ENCODE assay signal across 9 mouse cellular contexts in genomic region chr4:41522788-41523187, GRCm38 (mm10). TPM values are rescaled to one million over a fixed set of nuclear protein-coding genes. Genes with fewer than 3 reads are reported as not detected.
DNase-seq lines count a peak whose midpoint lies in the region; ATAC-seq and TF ChIP-seq lines count a peak whose summit lies in the region.
"Had no signal": no experiment of that assay in that cellular context is flagged by ENCODE, and none has a peak within 500 bp of the region (broad histone marks: within the 10 kb centered on the region; RNA-seq: fewer than 3 reads in every experiment).

No protein-coding gene starts in this region.

- H3K27me3 ChIP-seq in kidney, embryonic 16.5 days (ENCODE audit: insufficient read depth, low read length), result no peaks in the 10 kb centered on the region; the same call in 1 of the 2 replicates

- H3K27ac ChIP-seq in bone marrow macrophage, adult 2 months (ENCODE audit: insufficient read depth, low read depth, low read length), result no peak overlapping the region
- no peak overlapping the region for H3K27ac ChIP-seq in kidney, embryonic 16.5 days (ENCODE audit: low read length)
- H3K27ac ChIP-seq: limb, embryonic 15.5 days had no signal

- no peaks in the 10 kb centered on the region for H3K36me3 ChIP-seq in kidney, embryonic 16.5 days (ENCODE audit: insufficient read depth, low read length)
- H3K36me3 ChIP-seq: limb, embryonic 15.5 days had no signal

- H3K9me3 ChIP-seq in kidney, embryonic 16.5 days (ENCODE audit: low read length), result no peaks in the 10 kb centered on the region
- H3K9me3 ChIP-seq: limb, embryonic 15.5 days had no signal

- 0 out of 2 replicates have a peak overlapping the region, but pooled peaks have one; percentile 4 for H3K9ac ChIP-seq in kidney, embryonic 16.5 days (replicated peaks; ENCODE audit: low read length)
- H3K9ac ChIP-seq: limb, embryonic 15.5 days had no signal

- ATAC-seq in kidney, embryonic 16.5 days (ENCODE audit: low FRiP score, low TSS enrichment), result no peak

- DNase-seq in adrenal gland, postnatal 36 days, result peak; percentile 38 to 55
- DNase-seq in adrenal gland, adult 8-10 months, result no peak
- peak; percentile 53 to 81 for DNase-seq in left cerebral cortex, adult 9 months (ENCODE audit: low spot score in 2 of 2)
- DNase-seq in left cerebral cortex, postnatal 36 days (ENCODE audit: low spot score in 2 of 2), result no peak
- peak; percentile 78 for DNase-seq in retina, embryonic 14.5 days (ENCODE audit: low spot score)
- no peak for DNase-seq in testis, postnatal 14 days (ENCODE audit: low spot score)

- H3K4me2 ChIP-seq in kidney, embryonic 16.5 days (replicated peaks; ENCODE audit: low read depth, low read length), result no peak overlapping the region
- H3K4me2 ChIP-seq: limb, embryonic 15.5 days had no signal

- no peaks in the 10 kb centered on the region for H3K4me1 ChIP-seq in bone marrow macrophage, adult 2 months (ENCODE audit: control insufficient read depth, insufficient read depth, low read length)
- H3K4me1 ChIP-seq in kidney, embryonic 16.5 days (ENCODE audit: insufficient read depth, low read length), result peaks cover 18% of the 10 kb centered on the region
- H3K4me1 ChIP-seq: limb, embryonic 15.5 days had no signal

- intact Hi-C loops in left cerebral cortex, postnatal 36 days (cut with DNase I), result loop anchor here (5.0 kb wide), 2 partner anchors 45 to 90 kb away; partner anchors contain the start of genes Dnaic1 and Fam219a

- WGBS in kidney, embryonic 16.5 days, result 36% methylated on average over 5 of the region's 5 CpGs

- 0 out of 2 replicates have a peak, but pooled peaks have one; percentile 29 for TF ChIP-seq CTCF in bone marrow macrophage, adult 2 months (IDR thresholded peaks at IDR 0.05; ENCODE audit: low read depth, low read length)

- H3K4me3 ChIP-seq in bone marrow macrophage, adult 2 months (ENCODE audit: insufficient read depth, low read length), result no peak overlapping the region
- H3K4me3 ChIP-seq in kidney, embryonic 16.5 days (ENCODE audit: low read length), result no peak overlapping the region
- H3K4me3 ChIP-seq: limb, embryonic 15.5 days had no signal

- TF ChIP-seq POLR2A in bone marrow macrophage, adult 2 months (IDR thresholded peaks at IDR 0.05; ENCODE audit: borderline replicate concordance, low read depth, low read length), result no peak

RNA-seq across cellular contexts. Expression of gene 1110017D15Rik, which starts 5.7 kb away (rescaled TPM):
- total RNA-seq in adrenal gland, postnatal 36 days (2021), result 1 to 10 TPM in 1 of 2 experiments, not detected in 1; 1.3 TPM
- total RNA-seq in adrenal gland, adult 8-10 months (2022), result under 1 TPM in 2 of 4 experiments, not detected in 2; 0.38 to 0.68 TPM
- 1 to 10 TPM; 3.4 to 5.9 TPM for total RNA-seq in left cerebral cortex, postnatal 36 days (2021)
- polyA plus RNA-seq in bone marrow macrophage, adult 2 months (2012; ENCODE audit: insufficient read depth, insufficient read length, missing spikeins), result 4.6 TPM in 1 of 2 replicates, not detected in the other
- polyA plus RNA-seq in kidney, embryonic 16.5 days (2015; fragmentation: Nextera tagmentation; extraction: Ambion mirVana), result 0.37 and 0.57 TPM in 2 replicates

RNA-seq across cellular contexts. Expression of gene AI464131, which starts 19.9 kb away (rescaled TPM):
- total RNA-seq in adrenal gland, postnatal 36 days (2021), result 10 to 100 TPM in 1 of 2 experiments, 1 to 10 TPM in 1; 8.4 to 14.8 TPM
- total RNA-seq in adrenal gland, adult 8-10 months (2022), result 10 to 100 TPM in 3 of 4 experiments, 1 to 10 TPM in 1; 9.1 to 13.8 (median 10.6) TPM
- total RNA-seq in left cerebral cortex, postnatal 36 days (2021), result 10 to 100 TPM; 31.8 to 32.1 TPM
- 0.39 and 0.69 TPM in 2 replicates for polyA plus RNA-seq in bone marrow macrophage, adult 2 months (2012; ENCODE audit: insufficient read depth, insufficient read length, missing spikeins)
- polyA plus RNA-seq in kidney, embryonic 16.5 days (2015; fragmentation: Nextera tagmentation; extraction: Ambion mirVana), result 9.3 and 9.5 TPM in 2 replicates

RNA-seq across cellular contexts. Expression of gene Fam219a, which starts 46.5 kb away (rescaled TPM):
- 10 to 100 TPM; 14.7 to 20.5 TPM for total RNA-seq in adrenal gland, postnatal 36 days (2021)
- 10 to 100 TPM; 21.1 to 33.4 (median 27.0) TPM for total RNA-seq in adrenal gland, adult 8-10 months (2022)
- total RNA-seq in left cerebral cortex, postnatal 36 days (2021), result 100 to 1,000 TPM; 194 to 219 TPM
- polyA plus RNA-seq in bone marrow macrophage, adult 2 months (2012; ENCODE audit: insufficient read depth, insufficient read length, missing spikeins), result 35.2 and 35.6 TPM in 2 replicates
- 1.9 and 2.2 TPM in 2 replicates for polyA plus RNA-seq in kidney, embryonic 16.5 days (2015; fragmentation: Nextera tagmentation; extraction: Ambion mirVana)

RNA-seq across cellular contexts. Expression of gene Dnaic1, which starts 46.8 kb away (rescaled TPM):
- total RNA-seq in adrenal gland, postnatal 36 days (2021), result not detected
- under 1 TPM in 3 of 4 experiments, not detected in 1; 0.49 to 0.94 (median 0.86) TPM for total RNA-seq in adrenal gland, adult 8-10 months (2022)
- total RNA-seq in left cerebral cortex, postnatal 36 days (2021), result 1 to 10 TPM; 9.4 to 10.0 TPM
- not detected in 2 replicates for polyA plus RNA-seq in bone marrow macrophage, adult 2 months (2012; ENCODE audit: insufficient read depth, insufficient read length, missing spikeins)
- 1.2 and 1.7 TPM in 2 replicates for polyA plus RNA-seq in kidney, embryonic 16.5 days (2015; fragmentation: Nextera tagmentation; extraction: Ambion mirVana)

RNA-seq across cellular contexts. Expression of gene Nudt2, which starts 57.8 kb away (rescaled TPM):
- 10 to 100 TPM; 22.9 to 37.8 TPM for total RNA-seq in adrenal gland, postnatal 36 days (2021)
- 10 to 100 TPM; 28.0 to 34.1 (median 32.0) TPM for total RNA-seq in adrenal gland, adult 8-10 months (2022)
- 10 to 100 TPM; 27.1 to 30.1 TPM for total RNA-seq in left cerebral cortex, postnatal 36 days (2021)
- polyA plus RNA-seq in bone marrow macrophage, adult 2 months (2012; ENCODE audit: insufficient read depth, insufficient read length, missing spikeins), result 28.7 and 29.4 TPM in 2 replicates
- 54.4 and 56.0 TPM in 2 replicates for polyA plus RNA-seq in kidney, embryonic 16.5 days (2015; fragmentation: Nextera tagmentation; extraction: Ambion mirVana)

Comparison
In these comparisons a context has a peak if more than half of its experiments do, and no peak if none do; other contexts are left out.
1. DNase-seq: peak in adrenal gland, postnatal 36 days (2 of 2), left cerebral cortex, adult 9 months (2 of 2) and retina, embryonic 14.5 days (single experiment); none in adrenal gland, adult 8-10 months (single experiment), left cerebral cortex, postnatal 36 days (0 of 2) and testis, postnatal 14 days (single experiment).
2. RNA of gene Fam219a, which starts 46.5 kb away (total RNA-seq): 194 to 219 TPM in left cerebral cortex, postnatal 36 days; 21.1 to 33.4 TPM in adrenal gland, adult 8-10 months and 14.7 to 20.5 TPM in adrenal gland, postnatal 36 days; every median in the first group is over 4 times any median in the second.